ENCODE assay signal across 8 mouse cellular contexts in the genomic region with DNA sequence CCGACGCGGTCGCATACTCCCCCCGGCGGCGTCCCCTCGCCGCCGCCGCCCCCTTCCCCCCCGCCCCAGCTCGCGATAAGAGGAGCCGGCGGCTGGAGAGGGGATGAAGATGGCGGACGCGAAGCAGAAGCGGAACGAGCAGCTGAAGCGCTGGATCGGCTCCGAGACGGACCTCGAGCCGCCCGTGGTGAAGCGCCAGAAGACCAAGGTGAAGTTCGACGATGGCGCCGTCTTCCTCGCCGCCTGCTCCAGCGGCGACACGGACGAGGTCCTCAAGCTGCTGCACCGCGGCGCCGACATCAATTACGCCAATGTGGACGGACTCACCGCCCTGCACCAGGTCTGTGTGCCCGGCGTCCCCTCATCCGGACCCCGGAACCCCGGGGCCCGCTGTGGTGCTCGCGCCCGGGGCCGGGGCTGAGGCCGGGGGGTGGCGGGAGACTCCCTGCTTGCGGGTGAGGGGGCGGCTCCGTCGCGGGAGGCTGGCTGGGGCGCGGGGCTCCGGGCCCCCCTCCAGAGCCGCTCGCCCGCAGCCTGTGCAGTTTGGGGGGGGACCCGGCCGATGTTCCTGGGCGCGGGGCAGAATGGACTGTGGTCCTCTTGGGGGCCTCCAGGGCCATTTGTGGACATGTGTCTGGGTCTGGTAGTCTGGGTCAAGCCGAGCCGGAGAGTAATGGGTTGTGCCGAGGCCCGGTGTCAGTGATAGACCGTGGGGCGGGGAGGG. TPM values are rescaled to one million over a fixed set of nuclear protein-coding genes. Genes with fewer than 3 reads are reported as not detected.
DNase-seq lines count a peak whose midpoint lies in the region; ATAC-seq and TF ChIP-seq lines count a peak whose summit lies in the region.

No protein-coding gene starts in this region.

- H3K27me3 ChIP-seq in intestine, postnatal 0 days (replicated peaks; ENCODE audit: control insufficient read depth, insufficient read depth, low read length): no peaks in the 10 kb centered on the region
- no peaks in the 10 kb centered on the region for H3K27me3 ChIP-seq in lung, embryonic 15.5 days

- peak overlapping the region; percentile 66 for H3K4me2 ChIP-seq in intestine, postnatal 0 days (replicated peaks; ENCODE audit: low read depth)
- H3K4me2 ChIP-seq in lung, embryonic 15.5 days: peak overlapping the region; percentile 51

- peak; percentile 16; the same call in 1 of the 2 replicates for ATAC-seq in intestine, postnatal 0 days
- ATAC-seq in lung, embryonic 15.5 days (ENCODE audit: borderline replicate concordance, extremely low read depth, low FRiP score, low TSS enrichment): peak; percentile 31

- TF ChIP-seq CTCF in bone marrow macrophage, adult 2 months (IDR thresholded peaks at IDR 0.05; ENCODE audit: low read depth, low read length): no peak
- no peak for TF ChIP-seq CTCF in intestine, postnatal 0 days (IDR thresholded peaks at IDR 0.05; ENCODE audit: low read depth)

- H3K9ac ChIP-seq in intestine, postnatal 0 days (ENCODE audit: low read depth, low read length): peak overlapping the region; percentile 100
- peak overlapping the region; percentile 97 for H3K9ac ChIP-seq in lung, embryonic 15.5 days

- peak overlapping the region; percentile 100 for H3K4me3 ChIP-seq in bone marrow macrophage, adult 2 months (ENCODE audit: insufficient read depth, low read length)
- peak overlapping the region; percentile 99 for H3K4me3 ChIP-seq in intestine, postnatal 0 days (ENCODE audit: low read depth, low read length)
- peak overlapping the region; percentile 91 for H3K4me3 ChIP-seq in lung, embryonic 15.5 days

- peak overlapping the region; percentile 97 for H3K27ac ChIP-seq in bone marrow macrophage, adult 2 months (ENCODE audit: insufficient read depth, low read depth, low read length)
- peak overlapping the region; percentile 99 for H3K27ac ChIP-seq in intestine, postnatal 0 days (ENCODE audit: low read depth, low read length)
- peak overlapping the region; percentile 98 for H3K27ac ChIP-seq in lung, embryonic 15.5 days

- H3K9me3 ChIP-seq in intestine, postnatal 0 days (ENCODE audit: control insufficient read depth): no peaks in the 10 kb centered on the region
- H3K9me3 ChIP-seq in lung, embryonic 15.5 days: no peaks in the 10 kb centered on the region

- TF ChIP-seq POLR2A in bone marrow macrophage, adult 2 months (IDR thresholded peaks at IDR 0.05; ENCODE audit: borderline replicate concordance, low read depth, low read length): no peak

- H3K4me1 ChIP-seq in bone marrow macrophage, adult 2 months (ENCODE audit: control insufficient read depth, insufficient read depth, low read length): peaks cover 12% of the 10 kb centered on the region
- H3K4me1 ChIP-seq in intestine, postnatal 0 days (replicated peaks; ENCODE audit: control insufficient read depth, insufficient read depth, low read length): no peaks in the 10 kb centered on the region
- H3K4me1 ChIP-seq in lung, embryonic 15.5 days: peaks cover 29% of the 10 kb centered on the region

- no peaks in the 10 kb centered on the region for H3K36me3 ChIP-seq in intestine, postnatal 0 days (ENCODE audit: control insufficient read depth, insufficient read depth)
- no peaks in the 10 kb centered on the region for H3K36me3 ChIP-seq in lung, embryonic 15.5 days

- WGBS in intestine, postnatal 0 days: under 1% methylated on average over 76 of the region's 79 CpGs
- under 1% methylated on average over 61 of the region's 79 CpGs for WGBS in lung, embryonic 15.5 days

- DNase-seq in right cerebral cortex, adult 18-20 months: peak; percentile 42
- DNase-seq in right cerebral cortex, postnatal 14 days: no peak
- DNase-seq in frontal cortex, postnatal 10 days (ENCODE audit: low spot score in 2 of 2): peak; percentile 47 to 69
- DNase-seq in right cerebral cortex, postnatal 4 days: peak; percentile 52
- no peak for DNase-seq in retina, postnatal 1 day

RNA-seq across cellular contexts. Expression of a gene that starts 0.5 kb away (rescaled TPM):
- polyA plus RNA-seq in bone marrow macrophage, adult 2 months (2012; ENCODE audit: insufficient read depth, insufficient read length, missing spikeins): 84.8 and 101 TPM in 2 replicates
- polyA plus RNA-seq in intestine, postnatal 0 days (2015; fragmentation: Nextera tagmentation; extraction: Ambion mirVana): 84.1 and 102 TPM in 2 replicates
- polyA plus RNA-seq in lung, embryonic 15.5 days (2015; fragmentation: Nextera tagmentation; extraction: Ambion mirVana): 97.5 and 104 TPM in 2 replicates

Comparison
In these comparisons a context has a peak if more than half of its experiments do, and no peak if none do; other contexts are left out.
1. DNase-seq: peak in right cerebral cortex, adult 18-20 months (single experiment), frontal cortex, postnatal 10 days (2 of 2) and right cerebral cortex, postnatal 4 days (single experiment); none in right cerebral cortex, postnatal 14 days (single experiment) and retina, postnatal 1 day (single experiment).
2. Peak in every context shown above with its lines, with median percentiles within 50 percentile points of each other: H3K27ac ChIP-seq and H3K4me3 ChIP-seq.